Mouse (Mus musculus): Measurements from ENCODE around the gene Ss18l2.

Ss18l2 gene

DNA sequence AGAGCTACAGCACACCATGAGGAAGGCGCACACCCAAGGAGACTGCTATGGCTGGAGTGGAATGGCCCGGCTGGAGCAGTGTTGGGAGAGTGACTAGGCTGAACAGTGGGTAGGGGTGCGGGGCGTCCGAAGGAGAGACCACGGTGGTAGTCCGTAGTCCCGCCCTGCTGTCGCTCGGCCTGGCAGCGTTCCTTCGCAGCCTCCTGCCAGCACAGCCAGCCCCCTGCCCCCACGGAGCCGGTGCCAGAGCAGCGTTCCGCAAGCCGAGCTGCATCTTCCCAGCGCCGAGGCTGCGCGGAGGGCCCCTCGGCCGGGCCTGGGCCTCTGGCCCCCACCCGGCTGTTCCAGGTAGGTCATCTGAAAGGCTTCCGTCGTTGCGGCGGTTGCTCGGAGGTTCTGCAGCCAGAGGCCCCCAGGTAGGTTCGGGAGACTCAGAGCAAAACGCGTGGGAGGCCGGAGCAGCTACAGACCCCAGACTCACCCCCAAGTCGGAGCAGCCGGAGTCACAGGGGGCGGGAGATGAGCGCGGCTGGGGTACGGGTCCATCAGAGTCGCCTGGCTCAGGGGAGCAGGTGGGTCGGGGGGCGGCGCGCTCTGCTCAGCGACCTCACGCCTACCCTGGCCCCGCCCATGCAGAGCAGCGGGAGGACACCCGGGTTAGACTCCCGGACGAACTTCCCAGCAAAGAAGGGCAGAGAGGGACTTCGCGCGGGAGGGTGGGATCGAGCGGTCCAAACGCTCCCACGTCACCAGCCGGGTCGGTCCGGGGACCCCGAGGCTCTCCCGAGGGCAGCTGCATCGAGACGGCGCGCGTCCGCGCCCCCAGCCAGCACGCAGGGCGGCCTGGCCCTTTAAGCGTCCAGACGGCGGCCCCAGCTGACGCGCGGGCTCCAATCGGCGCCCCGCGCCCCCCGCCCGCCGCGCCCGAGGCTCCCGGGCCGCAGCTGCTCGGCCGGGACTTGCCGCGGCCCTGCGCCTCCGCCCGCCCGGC, 49.3 kb downstream of the Ss18l2 start, which contains the start of gene Zfp651:
Gene Zfp651, plus strand, starts transcription at position 240 of the 991 bp plus-strand sequence.
- no peak for DNase-seq (ENCODE audit: low spot score)

DNA sequence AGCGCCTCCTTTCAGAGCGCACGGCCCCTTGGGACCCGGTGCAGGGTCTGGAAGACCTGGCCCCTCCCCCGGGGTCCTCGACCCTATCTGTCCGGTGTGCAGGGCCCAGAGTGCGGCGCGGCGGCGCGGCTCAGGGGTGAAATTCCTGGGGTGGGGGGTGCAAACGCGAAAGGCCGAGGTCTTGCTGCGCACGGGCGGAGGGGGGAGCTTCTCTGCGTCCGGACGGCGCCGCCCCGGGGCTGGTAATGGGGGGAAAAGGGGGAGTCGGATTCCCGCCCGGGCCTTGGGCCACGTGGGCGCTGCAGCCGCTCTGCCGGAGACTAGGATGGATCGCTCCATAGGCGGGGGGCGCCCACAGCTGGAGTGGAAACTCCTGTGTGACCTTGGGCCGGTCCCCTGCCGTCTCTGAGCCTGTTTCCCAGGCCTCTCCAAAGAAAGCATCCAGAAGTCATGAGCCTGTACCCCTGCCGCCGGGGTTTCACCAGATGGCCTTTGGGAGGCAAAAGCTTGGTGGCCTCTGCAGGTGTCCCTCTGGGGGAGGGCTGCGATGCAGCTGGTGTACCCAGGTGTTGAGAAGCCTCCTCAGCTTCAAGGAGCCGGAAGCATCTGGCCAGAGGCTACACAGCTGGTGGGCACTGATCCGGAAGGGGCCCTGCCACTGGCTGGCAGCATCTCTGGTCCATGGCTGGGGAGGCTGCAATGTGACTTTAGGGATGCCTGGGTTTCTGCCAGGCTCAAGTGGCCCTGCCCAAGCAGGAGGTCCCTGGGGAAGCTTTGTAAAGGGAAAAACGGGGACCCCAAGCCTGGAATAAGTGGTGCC, 50.4 kb downstream of the Ss18l2 start:
- DNase-seq (ENCODE audit: low spot score): no peak

- DNase-seq (ENCODE audit: low spot score): no peak
Measured at GRCm38 (mm10) chr9:121761091-121761665, 51.0 kb downstream of the Ss18l2 start.

DNA sequence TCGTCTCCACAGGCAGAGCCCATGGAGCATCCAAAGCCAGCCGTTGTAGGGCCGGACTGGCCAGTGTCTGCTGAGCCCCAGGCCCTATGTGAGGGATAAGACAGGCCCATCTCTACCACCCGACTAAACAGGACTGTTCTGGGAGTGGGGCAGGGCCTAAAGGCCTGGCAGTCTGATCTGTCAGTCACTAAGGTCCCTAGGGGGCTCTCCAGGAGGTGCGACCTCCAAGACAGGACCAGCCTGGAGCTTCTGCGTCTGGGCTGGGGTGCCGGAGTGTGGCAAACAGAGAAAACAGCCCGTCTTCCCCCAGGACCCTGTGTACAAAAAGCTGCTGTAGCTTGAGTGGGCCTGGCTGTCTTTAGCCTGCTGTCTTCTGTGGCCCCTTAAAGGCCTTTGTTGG, 51.7 kb downstream of the Ss18l2 start:
- no peak for DNase-seq (ENCODE audit: low spot score)

DNA sequence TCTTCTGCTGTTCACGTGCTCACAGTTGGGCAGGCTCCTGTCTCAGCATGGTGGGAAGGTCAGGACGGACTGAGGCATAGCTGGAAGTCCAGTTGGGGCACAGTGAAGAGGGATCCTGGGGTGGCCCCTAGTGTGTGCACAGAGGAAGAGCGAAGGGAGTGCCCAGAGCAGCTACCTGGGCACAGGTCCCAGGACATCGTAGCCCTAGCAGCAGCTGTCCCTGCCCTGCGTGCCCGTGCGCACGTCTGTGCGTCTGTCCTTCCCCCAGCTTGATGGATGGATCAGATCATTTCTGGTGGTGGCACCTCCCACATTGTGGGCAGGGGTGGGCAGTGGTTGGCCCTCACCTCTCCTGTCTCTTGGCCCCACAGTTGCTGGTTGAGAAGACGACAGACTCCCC, 52.1 kb downstream of the Ss18l2 start:
- DNase-seq (ENCODE audit: low spot score): no peak

- no peak for DNase-seq (ENCODE audit: low spot score)
Measured at GRCm38 (mm10) chr9:121762761-121763160, 52.6 kb downstream of the Ss18l2 start.

Measured in ovary, postnatal 10 days (tissue).